Mouse (Mus musculus) megakaryocyte-erythroid progenitor cell, adult 5 weeks (primary cell): ENCODE results near the gene Casp12. TPM values are rescaled to one million over a fixed set of nuclear protein-coding genes. Genes with fewer than 3 reads are reported as not detected.

Experiments used
- polyA plus RNA-seq: library from polyadenylated mRNA; stranded (reverse); fragments of >175 nt; gene quantifications from 2 replicates; pipeline ENCODE4 v1.2.3, GENCODE M21; 2012

The Casp12 gene
- 0.09 and 0.10 TPM in 2 replicates for polyA plus RNA-seq

DNA sequence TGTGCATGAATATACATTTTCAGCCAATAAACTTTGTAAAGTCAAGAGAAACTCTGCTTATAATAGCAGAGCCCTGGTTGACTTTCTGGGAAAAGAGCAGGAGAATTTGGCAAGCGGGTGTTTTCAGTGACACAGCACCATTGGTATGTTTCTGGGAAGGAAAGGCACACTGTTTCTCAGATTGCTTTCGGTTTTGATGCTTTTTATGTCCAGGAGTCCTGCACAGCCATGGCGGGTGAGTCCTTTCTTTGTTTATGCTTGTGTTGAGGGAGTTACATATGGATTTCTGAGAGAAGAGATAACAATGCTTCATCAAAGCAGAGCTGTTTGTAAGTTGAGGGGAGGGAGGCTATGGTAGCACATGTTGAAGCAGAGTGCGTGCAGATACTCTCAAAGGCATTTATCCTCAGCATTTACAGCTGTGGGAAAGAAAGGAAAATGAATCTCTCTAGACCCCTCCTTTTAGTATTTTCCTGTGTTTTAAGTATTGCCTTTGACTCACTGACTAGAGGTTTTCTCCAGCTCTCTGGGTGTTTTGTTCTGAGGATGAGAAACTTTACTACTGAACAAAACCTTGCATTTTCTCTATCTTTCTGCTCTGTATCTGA is at the start of gene Casp12:
Casp12 (plus strand) TSS at position 140 of the 608 bp plus-strand sequence.

DNA sequence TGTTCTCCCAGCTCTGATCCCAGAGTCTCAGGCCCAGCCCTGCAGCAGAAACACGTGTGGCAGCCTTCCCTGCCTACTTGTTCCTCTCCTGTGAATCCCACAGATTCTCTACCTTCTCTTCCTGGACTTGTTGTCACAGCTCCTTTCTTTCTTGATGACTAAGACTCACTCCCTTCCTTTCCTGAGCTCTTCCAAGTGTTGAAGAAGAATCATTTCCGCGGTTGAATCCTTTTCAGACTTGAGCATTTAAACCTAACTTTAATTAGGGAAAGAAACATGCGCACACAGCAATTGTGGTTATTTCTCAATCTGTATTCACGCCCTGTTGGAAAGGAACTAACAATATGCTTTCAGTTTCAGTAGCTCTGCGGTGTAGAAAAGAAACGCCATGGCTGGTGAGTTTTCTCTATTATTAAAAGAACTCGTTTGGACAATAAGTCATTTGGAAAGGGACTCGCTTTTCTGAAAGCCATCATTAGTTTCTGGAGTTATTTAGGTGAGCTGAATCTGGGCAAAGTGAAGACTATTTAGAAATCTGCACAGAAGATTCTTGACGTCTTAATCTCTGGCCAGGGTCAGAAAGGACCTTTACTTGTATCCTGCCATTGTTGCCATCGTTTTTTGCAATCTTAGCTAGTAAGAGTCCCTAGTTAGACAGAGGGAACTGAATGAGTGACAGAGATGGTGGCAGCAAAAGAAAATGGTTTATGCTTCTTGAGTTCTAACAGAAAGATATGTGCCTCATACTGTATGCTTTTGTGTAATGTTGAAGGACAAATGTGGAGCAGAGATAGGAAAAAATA is 46.7 kb upstream of the Casp12 start, which contains the start of gene Casp1:
Casp1 (plus strand) TSS at position 189 of the 803 bp plus-strand sequence.

DNA sequence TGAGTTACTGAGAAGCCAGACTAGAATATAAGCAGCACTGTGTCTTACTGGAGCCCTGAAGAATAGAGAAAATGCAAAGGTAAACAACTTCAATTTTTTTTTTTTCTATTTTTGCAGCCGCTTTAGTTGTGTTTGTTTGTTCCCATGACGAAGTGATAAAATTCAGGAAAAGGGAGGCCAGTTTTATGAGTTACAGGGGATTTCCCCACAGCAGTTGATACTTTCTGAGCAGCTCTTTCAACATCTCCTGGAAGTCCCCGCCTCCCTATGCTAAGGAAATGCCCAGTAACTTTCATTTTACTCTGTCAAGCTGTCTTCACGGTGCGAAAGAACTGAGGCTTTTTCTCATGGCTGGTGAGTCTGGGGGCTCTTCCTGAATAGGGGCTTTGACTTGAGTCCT is 36.7 kb upstream of the Casp12 start, which contains the start of gene Casp4:
Casp4 (plus strand) TSS at position 268 of the 400 bp plus-strand sequence.

Other genes with a start within 250 kb of the Casp12 start
- gene Casp1, start 46.9 kb upstream of the Casp12 start, polyA plus RNA-seq: 1.6 and 2.0 TPM in 2 replicates
- 1.3 and 2.0 TPM in 2 replicates for gene Casp4, start 36.6 kb upstream of the Casp12 start, polyA plus RNA-seq